Mouse (Mus musculus) gastrocnemius, adult 2 months (tissue): ENCODE measurements at regions not wholly inside any gene's neighbourhood (a gene's known extent, or its start where the extent isn't known, plus 50 kb on each side); places are given as distances from the start of the nearest gene placed in this dataset.
"Not testable (repeated sequence)": the region's sequence is repeated elsewhere in the genome, so short reads cannot be mapped to it uniquely, and the experiment has no call there.

Source experiments
- DNase-seq: peaks from one replicate; pipeline ENCODE4 v3.0.0; 2022
- H3K27ac ChIP-seq: fragments of 200-600 bp; 2 replicates; pipeline ENCODE4 v1.8.1; 2022; ENCODE audit warnings: mild to moderate bottlenecking
- H3K4me3 ChIP-seq: fragments of 200-600 bp; 2 replicates; pipeline ENCODE4 v1.8.1; 2022; ENCODE audit warnings: mild to moderate bottlenecking, moderate library complexity
- CTCF ChIP-seq: fragments of 200-600 bp; IDR thresholded peaks from 2 replicates; pipeline ENCODE4 v1.8.1; 2022; ENCODE audit warnings: antibody characterized with exemption, mild to moderate bottlenecking, moderate library complexity
- intact Hi-C: fragments of 180-260 bp; cut with DNase I; formaldehyde crosslinking; loops from one replicate; pipeline ENCODE4 v1.15.1; 2025

GRCm38 (mm10) chrX:94785983-94786382, 61.6 kb downstream of the Zxdb start:
- no peak overlapping the region for H3K4me3 ChIP-seq
- H3K27ac ChIP-seq = no peak overlapping the region
- DNase-seq = no peak
- TF ChIP-seq CTCF = no peak
- intact Hi-C loops = no loop called here

- Histone ChIP-seq H3K27ac (no peak overlapping the region), H3K4me3 (no peak overlapping the region)
- no peak for TF ChIP-seq CTCF
- intact Hi-C loops = no loop called here
- no peak for DNase-seq
Measured at GRCm38 (mm10) chrX:94788331-94788920, 64.1 kb downstream of the Zxdb start.

GRCm38 (mm10) chrX:94796845-94797244, 72.5 kb downstream of the Zxdb start:
- H3K27ac ChIP-seq, DNase-seq, H3K4me3 ChIP-seq, intact Hi-C loops: not testable (repeated sequence)

GRCm38 (mm10) chrX:94797348-94798182, 73.2 kb downstream of the Zxdb start:
- H3K27ac ChIP-seq, H3K4me3 ChIP-seq, DNase-seq, intact Hi-C loops: not testable (repeated sequence)

- H3K27ac ChIP-seq, DNase-seq, intact Hi-C loops, H3K4me3 ChIP-seq: not testable (repeated sequence)
Measured at GRCm38 (mm10) chrX:94798183-94798619, 73.8 kb downstream of the Zxdb start.

GRCm38 (mm10) chrX:94812760-94813159, 88.4 kb downstream of the Zxdb start:
- H3K27ac ChIP-seq, H3K4me3 ChIP-seq, intact Hi-C loops, DNase-seq: not testable (repeated sequence)

- H3K27ac ChIP-seq, intact Hi-C loops, DNase-seq: not testable (repeated sequence)
- peak overlapping the region; percentile 11; the same call in 1 of the 2 replicates for H3K4me3 ChIP-seq
Measured at GRCm38 (mm10) chrX:94827524-94827923, 103.2 kb downstream of the Zxdb start.

GRCm38 (mm10) chrX:94844110-94844779, 119.9 kb downstream of the Zxdb start:
- intact Hi-C loops = not testable (repeated sequence)

GRCm38 (mm10) chrX:94849549-94849948, 125.2 kb downstream of the Zxdb start:
- intact Hi-C loops, H3K4me3 ChIP-seq, H3K27ac ChIP-seq, DNase-seq: not testable (repeated sequence)

More at GRCm38 (mm10) chrX:94844110-94844779, 119.9 kb downstream of the Zxdb start:
- H3K27ac ChIP-seq, H3K4me3 ChIP-seq: not testable (repeated sequence)
- TF ChIP-seq CTCF = peak; percentile 13; the same call in 1 of the 2 replicates
- peak; percentile 22 for DNase-seq

- intact Hi-C loops = no loop called here
- no peak for DNase-seq
- H3K4me3 ChIP-seq = no peak overlapping the region
- TF ChIP-seq CTCF = no peak
- H3K27ac ChIP-seq = no peak overlapping the region
Measured at GRCm38 (mm10) chrX:94857501-94857900, 133.1 kb downstream of the Zxdb start.

GRCm38 (mm10) chrX:94857954-94858353, 133.6 kb downstream of the Zxdb start:
- intact Hi-C loops = no loop called here
- no peak for TF ChIP-seq CTCF
- Histone ChIP-seq H3K27ac (no peak overlapping the region), H3K4me3 (no peak overlapping the region)
- no peak for DNase-seq

GRCm38 (mm10) chrX:94863123-94863522, 138.8 kb downstream of the Zxdb start:
- no peak for DNase-seq
- intact Hi-C loops = no loop called here
- no peak for TF ChIP-seq CTCF
- Histone ChIP-seq H3K27ac (no peak overlapping the region), H3K4me3 (no peak overlapping the region)
